15 mouse cellular contexts compared by ENCODE assay signal in the genomic region with DNA sequence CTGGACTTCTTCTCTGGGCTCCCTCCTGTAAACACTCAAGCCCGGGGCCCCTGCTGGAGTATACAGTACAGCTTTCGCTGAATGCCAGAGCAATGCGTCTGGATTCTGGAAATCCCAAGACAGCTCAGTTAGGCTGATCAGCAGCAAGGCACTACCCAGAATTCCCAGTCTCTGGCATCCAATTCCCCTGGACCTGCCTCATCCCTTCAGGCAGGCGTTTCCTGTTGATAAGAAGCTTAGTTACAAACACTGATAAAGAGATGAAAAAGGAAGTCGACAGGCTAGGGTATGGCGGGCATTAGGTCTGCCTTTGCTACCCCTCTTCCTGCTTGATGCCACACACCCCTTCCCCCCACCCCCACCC. TPM values are rescaled to one million over a fixed set of nuclear protein-coding genes. Genes with fewer than 3 reads are reported as not detected.
DNase-seq lines count a peak whose midpoint lies in the region; ATAC-seq and TF ChIP-seq lines count a peak whose summit lies in the region.
"Had no signal": no experiment of that assay in that cellular context is flagged by ENCODE, and none has a peak within 500 bp of the region (broad histone marks: within the 10 kb centered on the region; RNA-seq: fewer than 3 reads in every experiment).

No protein-coding gene starts in this region.

- peak; percentile 94 to 96 for TF ChIP-seq EP300 in MEL (IDR thresholded peaks at IDR 0.05; ENCODE audit: low read depth in 1 of 2, low read length in 2 of 2)

- DNase-seq in heart, adult 18-20 months, result peak; percentile 63 to 73
- no peak for DNase-seq in heart, adult 8-10 months (ENCODE audit: low spot score)
- DNase-seq in MEL (ENCODE audit: low read depth, low spot score), result peak; percentile 81
- no peak for DNase-seq in layer of hippocampus, adult 2 months (ENCODE audit: low spot score in 2 of 2)
- no peak for DNase-seq in left cerebral cortex, adult 9 months (ENCODE audit: low spot score in 2 of 2)
- DNase-seq in cerebellum, postnatal 14 days, result no peak
- DNase-seq: adrenal gland, postnatal 10 days had no signal

- TF ChIP-seq RAD21 in MEL (IDR thresholded peaks at IDR 0.05; ENCODE audit: low read depth, low read length), result no peak

- no peaks in the 10 kb centered on the region for H3K9me3 ChIP-seq in MEL (replicated peaks; ENCODE audit: insufficient read depth, low read length)
- no peaks in the 10 kb centered on the region for H3K9me3 ChIP-seq in heart, embryonic 14.5 days (ENCODE audit: control insufficient read depth, low read length)
- no peaks in the 10 kb centered on the region for H3K9me3 ChIP-seq in lung, embryonic 15.5 days
- H3K9me3 ChIP-seq: neural tube, embryonic 15.5 days had no signal

- H3K27me3 ChIP-seq in MEL (ENCODE audit: control insufficient read depth in 1 of 2, insufficient read depth in 2 of 2, low read length in 2 of 2), result no peaks in the 10 kb centered on the region
- no peaks in the 10 kb centered on the region for H3K27me3 ChIP-seq in heart, embryonic 14.5 days (ENCODE audit: control insufficient read depth, insufficient read depth, low read length)
- no peaks in the 10 kb centered on the region for H3K27me3 ChIP-seq in lung, embryonic 15.5 days

- no peak for TF ChIP-seq CTCF in MEL (IDR thresholded peaks at IDR 0.05 in 2 of 3, conservative IDR thresholded peaks at IDR 0.05 in 1 of 3; ENCODE audit: control insufficient read depth in 1 of 3, insufficient read depth in 1 of 3, low read depth in 2 of 3, low read length in 3 of 3, poor library complexity in 1 of 3, severe bottlenecking in 1 of 3)
- TF ChIP-seq CTCF in layer of hippocampus, adult 2 months (conservative IDR thresholded peaks at IDR 0.05), result no peak

- peak; percentile 19; the same call in 1 of the 2 replicates for ATAC-seq in heart, embryonic 14.5 days (ENCODE audit: insufficient number of reproducible peaks, insufficient read depth, low FRiP score, low read depth)
- ATAC-seq in lung, embryonic 15.5 days (ENCODE audit: borderline replicate concordance, extremely low read depth, low FRiP score, low TSS enrichment), result no peak
- ATAC-seq: forebrain, embryonic 14.5 days had no signal

- peak overlapping the region; percentile 41 for H3K9ac ChIP-seq in MEL (ENCODE audit: control insufficient read depth, low read depth, low read length, poor library complexity, severe bottlenecking)
- H3K9ac ChIP-seq in heart, embryonic 14.5 days (ENCODE audit: low read length), result no peak overlapping the region
- H3K9ac ChIP-seq in lung, embryonic 15.5 days, result no peak overlapping the region
- H3K9ac ChIP-seq: neural tube, embryonic 15.5 days had no signal

- peaks cover 36 to 78% of the 10 kb centered on the region in 2 experiments for H3K4me1 ChIP-seq in MEL (ENCODE audit: control insufficient read depth in 1 of 2, insufficient read depth in 2 of 2, low read length in 2 of 2)
- H3K4me1 ChIP-seq in heart, embryonic 14.5 days (ENCODE audit: control insufficient read depth in 2 of 2, insufficient read depth in 2 of 2, low read length in 2 of 2), result peaks cover 43 to 52% of the 10 kb centered on the region in 2 experiments
- peaks cover 54% of the 10 kb centered on the region for H3K4me1 ChIP-seq in lung, embryonic 15.5 days

- WGBS in heart, embryonic 14.5 days, result 4% methylated on average over 6 of the region's 6 CpGs
- 5% methylated on average over 6 of the region's 6 CpGs for WGBS in lung, embryonic 15.5 days

- H3K27ac ChIP-seq in MEL (ENCODE audit: control insufficient read depth, low read depth, low read length), result peak overlapping the region; percentile 87
- H3K27ac ChIP-seq in heart, embryonic 14.5 days (replicated peaks in 1 of 2; ENCODE audit: control insufficient read depth in 1 of 2, insufficient read depth in 1 of 2, low read depth in 2 of 2, low read length in 2 of 2), result peak overlapping the region; percentile 12 to 53; a peak in 3 of 4 replicates
- peak overlapping the region; percentile 43 for H3K27ac ChIP-seq in lung, embryonic 15.5 days
- H3K27ac ChIP-seq in layer of hippocampus, adult 2 months, result no peak overlapping the region
- H3K27ac ChIP-seq: neural tube, embryonic 15.5 days had no signal

- H3K4me3 ChIP-seq in MEL (ENCODE audit: control insufficient read depth in 1 of 2, insufficient read depth in 1 of 2, low read depth in 2 of 2, low read length in 2 of 2), result peak overlapping the region; percentile 2 to 40; a peak in 3 of 4 replicates
- H3K4me3 ChIP-seq in heart, embryonic 14.5 days (ENCODE audit: control insufficient read depth in 1 of 2, insufficient read depth in 1 of 2, low read depth in 1 of 2, low read length in 2 of 2), result no peak overlapping the region
- H3K4me3 ChIP-seq in lung, embryonic 15.5 days, result no peak overlapping the region
- H3K4me3 ChIP-seq in layer of hippocampus, adult 2 months, result no peak overlapping the region
- H3K4me3 ChIP-seq: neural tube, embryonic 15.5 days had no signal

- peaks cover 0 to 59% of the 10 kb centered on the region in 2 experiments; a peak in 2 of 4 replicates for H3K36me3 ChIP-seq in MEL (ENCODE audit: control insufficient read depth in 1 of 2, insufficient read depth in 2 of 2, low read length in 2 of 2)
- no peaks in the 10 kb centered on the region for H3K36me3 ChIP-seq in heart, embryonic 14.5 days (ENCODE audit: control insufficient read depth, insufficient read depth, low read length)
- H3K36me3 ChIP-seq in lung, embryonic 15.5 days, result no peaks in the 10 kb centered on the region
- H3K36me3 ChIP-seq: neural tube, embryonic 15.5 days had no signal

- TF ChIP-seq POLR2A in MEL (IDR thresholded peaks at IDR 0.05; ENCODE audit: control insufficient read depth in 1 of 2, insufficient read depth in 1 of 2, low read depth in 1 of 2, low read length in 2 of 2, poor library complexity in 1 of 2), result 0 out of 4 replicates have a peak, but pooled peaks of 1 of the 2 experiments have one; percentile 17

- H3K4me2 ChIP-seq in heart, embryonic 14.5 days (ENCODE audit: low read length), result peak overlapping the region; percentile 41
- H3K4me2 ChIP-seq in lung, embryonic 15.5 days, result peak overlapping the region; percentile 17; the same call in 1 of the 2 replicates
- H3K4me2 ChIP-seq: neural tube, embryonic 15.5 days had no signal

- H3K79me2 ChIP-seq in MEL (ENCODE audit: control insufficient read depth, insufficient read depth, low read length, poor library complexity), result no peaks in the 10 kb centered on the region; the same call in 1 of the 2 replicates

TF ChIP-seq in MEL, 35 proteins besides CTCF, POLR2A, EP300 and RAD21 (continues in another document):
- 0 out of 2 replicates have a peak, but pooled peaks have one; percentile 47 for TF ChIP-seq HCFC1 (IDR thresholded peaks at IDR 0.05; ENCODE audit: low read depth, low read length)
- TF ChIP-seq SIN3A (IDR thresholded peaks at IDR 0.05; ENCODE audit: low read length), result peak; percentile 73
- no peak for TF ChIP-seq GABPA (IDR thresholded peaks at IDR 0.05; ENCODE audit: low read depth, low read length)
- TF ChIP-seq ZNF384 (IDR thresholded peaks at IDR 0.05; ENCODE audit: low read depth, low read length), result no peak
- TF ChIP-seq ELF1 (IDR thresholded peaks at IDR 0.05; ENCODE audit: low read depth, low read length), result peak; percentile 71
- 0 out of 2 replicates have a peak, but pooled peaks have one; percentile 36 for TF ChIP-seq NELFE (IDR thresholded peaks at IDR 0.05; ENCODE audit: low read depth, low read length)
- peak; percentile 25; the same call in 1 of the 2 replicates for TF ChIP-seq ZC3H11A (IDR thresholded peaks at IDR 0.05; ENCODE audit: low read depth, low read length)
- TF ChIP-seq RCOR1 (IDR thresholded peaks at IDR 0.05; ENCODE audit: low read depth, low read length), result peak; percentile 95
- peak; percentile 84 for TF ChIP-seq MAZ (IDR thresholded peaks at IDR 0.05; ENCODE audit: low read depth, low read length)
- no peak for TF ChIP-seq SMC3 (IDR thresholded peaks at IDR 0.05; ENCODE audit: low read depth, low read length)
- no peak for TF ChIP-seq MYC (IDR thresholded peaks at IDR 0.05; ENCODE audit: low read depth, low read length)
- peak; percentile 93 for TF ChIP-seq TCF12 (IDR thresholded peaks at IDR 0.05; ENCODE audit: low read depth, low read length)
- peak; percentile 65; the same call in 1 of the 2 replicates for TF ChIP-seq BHLHE40 (IDR thresholded peaks at IDR 0.05; ENCODE audit: borderline replicate concordance, low read depth, low read length)
- TF ChIP-seq POLR2AphosphoS5 (IDR thresholded peaks at IDR 0.05; ENCODE audit: borderline replicate concordance, low read depth, low read length), result no peak
- TF ChIP-seq JUND (IDR thresholded peaks at IDR 0.05; ENCODE audit: low read depth, low read length), result no peak

RNA-seq across cellular contexts. Expression of gene Acvrl1, which starts 19.6 kb away (rescaled TPM):
- 10 to 100 TPM; 26.5 to 27.9 TPM for total RNA-seq in heart, adult 18-20 months (2021)
- 10 to 100 TPM; 19.8 to 30.3 (median 23.0) TPM for total RNA-seq in heart, adult 8-10 months (2022)
- total RNA-seq in MEL (2012; rRNA removed), result 0.08 TPM in 1 of 2 replicates, not detected in the other
- polyA plus RNA-seq in MEL (2012; ENCODE audit: insufficient read depth in 1 of 2, insufficient read length in 2 of 2, low read depth in 1 of 2, low replicate concordance in 2 of 2, missing spikeins in 1 of 2), result under 1 TPM in 1 of 2 experiments, not detected in 1; 0.18 TPM
- 5.8 and 8.1 TPM in 2 replicates for polyA plus RNA-seq in heart, embryonic 14.5 days (2014; fragmentation: Nextera tagmentation; extraction: Ambion mirVana)
- polyA plus RNA-seq in lung, embryonic 15.5 days (2015; fragmentation: Nextera tagmentation; extraction: Ambion mirVana), result 68.2 and 72.4 TPM in 2 replicates
- total RNA-seq in layer of hippocampus, adult 2 months (2021), result 10 to 100 TPM; 11.2 to 11.4 TPM

RNA-seq across cellular contexts. Expression of gene Acvr1b, which starts 26.0 kb away (rescaled TPM):
- total RNA-seq in heart, adult 18-20 months (2021), result 10 to 100 TPM in 1 of 2 experiments, 1 to 10 TPM in 1; 9.8 to 10.3 TPM
- total RNA-seq in heart, adult 8-10 months (2022), result 10 to 100 TPM; 12.1 to 14.7 (median 13.9) TPM
- 9.7 and 10.4 TPM in 2 replicates for total RNA-seq in MEL (2012; rRNA removed)
- 10 to 100 TPM in 1 of 2 experiments, not detected in 1; 13.2 TPM for polyA plus RNA-seq in MEL (2012; ENCODE audit: insufficient read depth in 1 of 2, insufficient read length in 2 of 2, low read depth in 1 of 2, low replicate concordance in 2 of 2, missing spikeins in 1 of 2)
- 7.3 and 8.7 TPM in 2 replicates for polyA plus RNA-seq in heart, embryonic 14.5 days (2014; fragmentation: Nextera tagmentation; extraction: Ambion mirVana)
- polyA plus RNA-seq in lung, embryonic 15.5 days (2015; fragmentation: Nextera tagmentation; extraction: Ambion mirVana), result 5.9 and 6.0 TPM in 2 replicates
- total RNA-seq in layer of hippocampus, adult 2 months (2021), result 10 to 100 TPM; 85.1 to 87.8 TPM

RNA-seq across cellular contexts. Expression of gene Ankrd33, which starts 32.3 kb away (rescaled TPM):
- total RNA-seq in heart, adult 18-20 months (2021), result not detected
- total RNA-seq in heart, adult 8-10 months (2022), result not detected
- total RNA-seq in MEL (2012; rRNA removed), result not detected in 2 replicates
- polyA plus RNA-seq in MEL (2012; ENCODE audit: insufficient read depth in 1 of 2, insufficient read length in 2 of 2, low read depth in 1 of 2, low replicate concordance in 2 of 2, missing spikeins in 1 of 2), result not detected
- not detected in 2 replicates for polyA plus RNA-seq in heart, embryonic 14.5 days (2014; fragmentation: Nextera tagmentation; extraction: Ambion mirVana)
- polyA plus RNA-seq in lung, embryonic 15.5 days (2015; fragmentation: Nextera tagmentation; extraction: Ambion mirVana), result not detected in 2 replicates
- not detected for total RNA-seq in layer of hippocampus, adult 2 months (2021)
- total RNA-seq: layer of hippocampus, postnatal 14 days had no signal
- polyA plus RNA-seq: cortical plate, adult 2 months; forebrain, embryonic 14.5 days; hindbrain, embryonic 11.5 days; neural tube, embryonic 15.5 days; small intestine, adult 2 months had no signal

Comparison
In these comparisons a context has a peak if more than half of its experiments do, and no peak if none do; other contexts are left out.
1. DNase-seq: peak in heart, adult 18-20 months (2 of 2) and MEL (single experiment); none in heart, adult 8-10 months (single experiment), layer of hippocampus, adult 2 months (0 of 2), left cerebral cortex, adult 9 months (0 of 2) and cerebellum, postnatal 14 days (0 of 2).
2. H3K4me3 ChIP-seq: peak in MEL (2 of 2); none in heart, embryonic 14.5 days (0 of 2), lung, embryonic 15.5 days (single experiment) and layer of hippocampus, adult 2 months (single experiment).
3. RNA of gene Acvrl1, which starts 19.6 kb away (total RNA-seq): 26.5 to 27.9 TPM in heart, adult 18-20 months, 19.8 to 30.3 TPM in heart, adult 8-10 months and 11.2 to 11.4 TPM in layer of hippocampus, adult 2 months; 0.08 TPM in MEL; every median in the first group is over 10 times any median in the second.